Mouse (Mus musculus) fat pad, adult 2 months (tissue): ENCODE measurements around the gene Mpdz.

Source experiments
- DNase-seq: peaks from one replicate; pipeline ENCODE4 v3.0.0-alpha.2; 2011; ENCODE audit warnings: low read depth, low spot score; ENCODE audit errors: extremely low read depth

The Mpdz gene

DNA sequence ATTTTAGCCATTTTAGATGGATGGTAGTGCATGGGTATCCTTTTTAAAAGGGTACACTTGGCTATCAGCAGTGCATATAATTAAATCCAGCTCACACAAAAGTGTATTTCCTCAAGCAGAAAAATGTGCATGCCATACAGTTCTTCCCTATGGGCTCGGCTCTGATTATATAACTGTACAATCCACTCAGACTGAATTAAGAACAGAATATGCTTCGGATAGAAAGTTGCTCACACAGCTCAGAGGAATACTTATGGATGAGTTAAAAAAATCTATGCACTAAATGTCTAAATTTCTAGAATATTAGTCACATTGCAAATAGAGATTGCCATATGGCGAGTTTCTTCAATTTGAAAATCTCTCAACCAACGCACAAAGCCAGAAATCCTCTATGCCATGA lies 157.1 kb downstream of the Mpdz start:
- no peak for DNase-seq

DNA sequence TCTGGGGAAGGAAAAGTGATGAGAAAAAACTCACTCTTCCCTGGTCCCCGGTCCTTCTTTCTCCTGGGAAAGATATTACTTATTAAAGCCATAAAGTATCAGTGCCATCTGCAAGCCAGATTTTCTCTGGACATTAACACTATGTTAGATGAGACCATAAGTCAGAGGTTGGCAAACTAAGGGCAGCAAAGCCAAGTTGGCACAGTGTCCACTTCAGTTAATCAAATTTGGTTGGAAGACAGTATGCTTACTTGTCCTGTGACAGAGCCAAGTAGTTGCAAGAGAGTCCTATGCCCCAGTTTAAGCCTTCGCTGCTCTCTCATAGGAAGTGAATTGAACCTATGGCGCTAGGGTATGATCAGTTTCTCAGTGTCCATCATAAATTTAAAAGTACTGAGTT lies 159.0 kb downstream of the Mpdz start:
- peak; percentile 93 for DNase-seq

DNA sequence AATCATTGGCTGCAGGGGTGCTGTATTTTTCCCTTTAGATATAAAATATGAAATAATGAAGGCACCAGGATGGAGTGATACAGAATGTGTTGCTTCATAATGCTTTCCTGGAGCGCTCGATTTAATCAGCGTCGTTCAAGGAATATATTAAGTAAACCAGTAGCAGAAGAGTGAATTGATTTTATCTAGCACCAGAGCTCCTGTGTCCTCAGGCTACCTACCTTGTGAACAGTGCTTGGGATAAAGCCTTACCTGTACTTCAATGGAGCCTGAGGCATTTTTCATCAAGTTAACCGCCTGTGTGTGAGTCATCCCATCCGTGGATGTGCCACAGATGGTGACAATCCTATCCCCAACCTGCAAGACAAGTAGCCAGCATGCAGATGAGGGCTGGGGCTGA lies 159.5 kb downstream of the Mpdz start:
- peak; percentile 91 for DNase-seq

DNA sequence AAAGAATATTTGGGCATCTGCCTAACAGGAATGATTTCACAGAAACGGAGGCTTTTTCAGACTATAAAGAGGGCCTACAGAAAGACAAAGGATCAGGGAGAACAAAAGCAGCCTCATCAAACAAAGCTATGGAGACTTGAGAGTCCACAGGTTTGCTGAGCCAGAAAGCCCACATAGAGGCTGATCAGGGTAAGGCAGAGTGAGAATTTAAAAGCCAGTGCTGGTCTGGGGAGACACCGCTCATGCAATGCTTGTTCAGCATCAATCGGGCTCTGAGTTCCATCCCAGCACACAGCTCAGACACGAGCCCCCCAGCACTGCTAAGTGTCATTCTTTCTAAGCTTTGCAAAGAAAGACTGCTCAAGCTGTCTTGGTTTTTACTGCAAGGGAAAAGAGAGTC lies 162.5 kb downstream of the Mpdz start:
- no peak for DNase-seq

DNA sequence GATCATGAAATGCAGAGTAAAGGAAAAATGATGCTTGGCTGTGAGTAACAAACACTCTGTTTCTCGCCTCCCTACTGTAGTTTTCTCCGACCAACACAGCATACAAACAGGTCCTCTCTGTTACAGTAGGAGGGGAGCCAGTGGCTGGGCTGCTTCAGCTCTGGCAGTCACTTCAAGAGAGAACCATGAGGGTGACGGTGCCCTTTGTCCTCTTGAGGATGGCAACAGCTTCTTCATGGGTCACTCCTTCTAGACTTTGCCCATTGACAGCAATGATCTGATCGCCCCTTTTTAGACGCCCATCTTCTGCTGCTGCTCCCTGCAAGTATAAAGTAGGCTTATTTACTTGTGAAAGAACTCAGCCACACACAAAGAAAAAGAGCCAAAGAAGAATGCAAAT lies 163.2 kb downstream of the Mpdz start:
- no peak for DNase-seq

DNA sequence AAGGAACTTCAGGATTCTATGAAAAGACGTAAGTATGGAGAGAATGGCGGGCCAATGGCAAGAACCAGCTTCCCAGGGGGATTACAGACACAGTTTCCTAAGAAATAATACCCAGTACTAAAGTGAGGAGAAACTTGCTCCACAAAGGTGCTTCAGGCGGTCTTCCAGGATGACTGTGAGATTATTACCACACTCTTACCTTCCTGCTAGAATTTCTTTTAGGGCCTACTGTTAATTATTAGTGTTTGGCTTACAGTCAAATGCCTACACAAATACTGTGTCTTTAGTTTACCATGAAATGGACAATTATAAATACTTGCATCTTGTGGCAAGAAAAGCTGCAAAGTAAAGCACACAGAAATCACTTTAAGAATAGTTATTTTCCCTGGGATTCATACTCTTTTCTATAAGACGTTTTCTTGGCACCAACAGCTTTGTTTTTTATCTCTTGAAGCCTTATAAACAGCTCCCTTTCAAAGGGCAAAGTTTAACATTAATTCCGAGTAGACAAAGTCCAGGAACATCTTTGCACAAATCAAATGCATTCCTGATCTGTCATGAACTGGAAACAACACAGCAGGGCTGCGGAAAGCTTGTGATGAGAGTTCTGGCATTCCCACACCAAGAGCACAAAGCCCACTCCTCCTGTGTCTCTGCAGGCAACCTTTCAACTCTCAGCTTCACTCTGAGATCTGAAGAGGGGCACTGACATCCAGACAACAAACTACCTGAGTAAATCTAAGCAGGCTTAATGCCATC lies 166.5 kb downstream of the Mpdz start:
- peak; percentile 78 for DNase-seq

DNA sequence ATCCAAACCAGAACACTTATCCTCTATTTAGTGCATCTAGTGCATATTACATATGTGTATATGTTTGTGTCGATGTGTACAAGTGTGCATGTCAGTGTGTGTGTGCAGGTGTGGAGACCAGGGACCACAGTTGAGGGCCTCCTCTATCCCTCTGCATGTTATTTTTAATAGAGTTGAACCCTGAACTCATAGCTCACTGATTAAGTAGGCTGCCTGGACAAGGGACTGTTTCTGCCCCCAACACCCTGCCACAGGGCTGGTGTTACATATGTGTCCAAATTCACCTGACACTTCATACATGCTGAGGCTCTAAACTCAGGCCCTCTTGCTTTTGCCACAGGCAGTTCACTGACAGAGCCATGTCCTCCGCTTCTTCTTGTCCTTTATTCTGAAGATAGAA lies 169.5 kb downstream of the Mpdz start:
- no peak for DNase-seq

DNA sequence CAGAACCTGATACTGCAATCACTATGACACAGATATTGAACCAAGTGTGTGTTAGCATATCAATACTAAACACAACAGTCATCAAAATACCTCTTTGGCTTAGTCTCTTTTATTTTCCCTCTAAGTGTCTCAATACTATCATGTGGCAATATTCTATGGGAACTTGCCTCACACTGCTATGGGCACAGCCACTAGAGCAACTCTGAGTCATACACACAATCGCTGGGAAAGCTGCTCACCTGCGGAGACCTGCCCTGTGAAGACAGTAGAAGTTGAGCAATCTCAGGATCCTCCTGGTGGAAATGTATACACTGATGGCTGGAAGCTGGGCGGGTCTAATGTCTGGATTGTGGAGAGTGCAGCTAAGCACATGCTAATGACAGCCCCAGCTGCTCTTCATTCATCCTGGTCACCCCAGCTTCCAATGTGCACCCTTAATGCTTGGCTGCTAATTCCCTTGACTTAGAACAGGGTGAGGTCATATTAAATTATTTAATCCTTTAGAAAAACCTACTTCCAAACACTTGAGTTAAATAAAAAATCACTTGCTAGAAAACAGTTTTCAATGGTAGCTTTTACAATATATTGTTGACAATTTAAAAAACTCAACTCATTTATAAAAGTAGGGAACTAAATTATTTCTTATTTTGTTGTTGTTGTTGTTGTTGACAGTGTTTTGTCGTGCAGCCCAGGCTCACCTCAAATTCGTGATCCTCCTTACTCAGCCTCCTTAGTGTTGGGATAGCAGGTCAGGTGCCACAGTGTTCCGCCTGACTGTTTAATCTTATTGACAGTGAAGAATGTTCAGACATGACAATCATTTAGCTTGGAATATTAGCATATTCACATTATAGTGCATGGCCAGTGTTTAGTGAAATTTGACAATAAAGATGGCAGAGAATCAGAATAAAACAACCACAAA lies 189.5 kb downstream of the Mpdz start:
- peak; percentile 92 for DNase-seq

DNA sequence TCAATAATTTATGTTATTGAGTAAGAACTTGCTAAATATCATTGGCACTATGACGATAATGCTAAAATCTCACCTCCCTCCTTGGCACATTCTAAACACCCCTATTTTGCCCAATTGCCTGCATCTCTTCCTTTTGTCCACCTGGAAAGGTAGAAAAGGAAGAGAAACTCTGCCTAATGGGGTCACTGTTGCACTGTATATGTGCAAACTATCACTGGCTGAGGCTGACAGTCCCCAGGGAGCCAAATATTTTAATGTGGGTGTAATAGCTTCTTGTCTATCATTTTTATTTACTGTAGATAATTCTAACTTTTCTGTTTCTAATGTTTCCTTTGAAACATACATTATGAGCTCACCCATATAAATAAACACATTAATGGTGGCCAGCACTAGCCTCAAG lies 190.3 kb downstream of the Mpdz start:
- no peak for DNase-seq

DNA sequence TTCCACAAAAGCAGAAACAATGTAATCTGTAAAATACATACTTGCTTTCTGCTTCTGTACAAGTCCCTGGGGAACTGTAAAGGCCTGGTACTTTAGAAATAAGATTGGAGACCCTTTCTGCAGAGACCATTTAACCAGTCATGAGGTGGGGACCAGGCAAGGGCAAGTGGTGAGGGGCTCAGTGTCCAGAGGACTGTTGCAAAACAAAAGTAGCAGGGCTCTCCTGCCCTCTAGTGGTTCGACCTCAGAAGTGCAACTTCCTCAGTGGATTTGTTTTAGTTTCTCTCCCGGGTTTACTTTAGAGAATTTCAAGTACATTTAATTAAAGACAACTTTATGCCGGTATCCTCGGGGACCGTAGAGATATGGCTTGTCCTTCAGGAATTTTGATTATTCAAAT lies 190.7 kb downstream of the Mpdz start:
- no peak for DNase-seq

DNA sequence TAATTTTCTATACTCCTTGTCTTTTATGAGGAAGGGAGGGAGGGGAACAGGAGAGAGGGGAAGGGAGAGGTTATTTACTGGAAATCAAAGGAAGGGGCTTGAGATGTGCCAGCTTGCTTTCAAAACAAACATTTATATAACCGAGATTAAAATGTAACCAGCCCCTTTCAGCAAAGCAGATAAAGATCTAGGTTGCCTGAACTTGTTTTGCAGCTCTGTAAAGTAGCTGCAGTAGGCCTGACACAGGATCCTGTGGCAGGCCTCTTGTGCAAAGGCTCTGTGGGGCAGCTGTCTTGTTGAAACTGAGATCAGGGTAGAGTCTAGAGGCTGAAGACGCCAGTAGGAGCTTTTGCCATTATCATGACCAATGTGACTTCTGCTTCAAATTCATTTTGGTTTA lies 193.4 kb downstream of the Mpdz start:
- DNase-seq, result no peak

DNA sequence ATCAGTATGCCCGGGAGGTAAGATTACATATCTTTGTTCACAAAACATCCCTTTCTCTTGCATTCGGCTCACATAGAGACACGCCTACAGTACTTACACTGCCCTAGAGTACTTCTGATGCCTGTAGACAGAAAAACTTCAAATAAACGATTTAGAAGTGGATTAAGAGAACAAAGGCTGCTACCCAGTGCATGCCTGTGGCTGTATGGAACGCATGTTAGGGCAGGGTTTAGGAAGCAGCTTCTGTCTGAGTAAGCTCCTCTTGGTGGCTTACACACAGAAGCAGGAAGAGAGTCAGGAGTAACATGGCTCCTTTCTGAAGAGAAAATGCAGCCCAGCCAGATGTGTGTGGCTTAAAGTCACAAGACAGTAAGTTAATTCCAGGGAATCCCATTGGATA lies 206.4 kb downstream of the Mpdz start:
- no peak for DNase-seq
